ENCODE assay signal across 10 mouse cellular contexts in the genomic region with DNA sequence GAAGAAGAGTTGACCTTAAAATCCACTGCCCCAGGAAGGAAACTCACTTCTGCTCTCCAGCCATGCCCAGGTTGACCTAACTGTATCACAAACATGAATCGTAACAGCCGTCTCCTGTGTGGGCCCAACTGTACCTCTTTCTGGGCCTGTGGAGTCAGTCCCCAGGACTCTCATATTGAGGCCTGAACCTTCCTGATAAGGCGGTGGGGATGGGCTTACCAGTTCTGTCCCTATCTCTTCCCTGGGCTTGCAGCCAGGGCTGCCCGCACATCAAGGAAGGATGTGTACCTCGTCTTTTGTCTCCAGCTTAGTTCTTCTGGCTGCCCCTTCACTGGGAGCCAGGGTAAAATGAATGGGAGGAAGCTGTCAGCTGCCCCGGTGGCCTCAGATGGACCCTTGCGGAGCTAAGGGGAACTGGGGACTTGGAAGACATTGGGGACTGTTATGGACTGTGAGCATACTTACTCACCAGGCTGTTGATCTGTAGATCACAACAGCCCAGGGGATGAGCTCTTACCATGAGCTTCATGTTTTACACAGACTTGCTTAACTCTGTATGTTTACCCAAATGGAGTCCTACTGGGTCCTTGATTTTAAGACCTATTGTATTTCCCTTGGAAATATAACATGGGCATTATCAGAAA. TPM values are rescaled to one million over a fixed set of nuclear protein-coding genes. Genes with fewer than 3 reads are reported as not detected.
DNase-seq lines count a peak whose midpoint lies in the region; ATAC-seq and TF ChIP-seq lines count a peak whose summit lies in the region.
"Had no signal": no experiment of that assay in that cellular context is flagged by ENCODE, and none has a peak within 500 bp of the region (broad histone marks: within the 10 kb centered on the region; RNA-seq: fewer than 3 reads in every experiment).

No protein-coding gene starts in this region.

- intact Hi-C loops in gastrocnemius, adult 2 months (cut with DNase I) = no loop called here

- H3K27me3 ChIP-seq in MEL (ENCODE audit: control insufficient read depth in 1 of 2, insufficient read depth in 2 of 2, low read length in 2 of 2) = no peaks in the 10 kb centered on the region
- H3K27me3 ChIP-seq in liver, embryonic 13.5 days = no peaks in the 10 kb centered on the region
- H3K27me3 ChIP-seq: embryonic facial prominence, embryonic 12.5 days had no signal

- peak; percentile 98 for ATAC-seq in erythroid progenitor cell, adult 5-6 weeks (replicated peaks; ENCODE audit: low FRiP score, poor library complexity, severe bottlenecking)
- peak; percentile 100 for ATAC-seq in liver, embryonic 13.5 days (ENCODE audit: low read depth)

- no peak for TF ChIP-seq RAD21 in MEL (IDR thresholded peaks at IDR 0.05; ENCODE audit: low read depth, low read length)

- peak overlapping the region; percentile 46 for H3K9ac ChIP-seq in MEL (ENCODE audit: control insufficient read depth, low read depth, low read length, poor library complexity, severe bottlenecking)
- H3K9ac ChIP-seq in liver, embryonic 13.5 days = peak overlapping the region; percentile 69
- H3K9ac ChIP-seq: embryonic facial prominence, embryonic 12.5 days had no signal

- H3K36me3 ChIP-seq in MEL (ENCODE audit: control insufficient read depth in 1 of 2, insufficient read depth in 2 of 2, low read length in 2 of 2) = peaks cover 0 to 34% of the 10 kb centered on the region in 2 experiments; a peak in 2 of 4 replicates
- no peaks in the 10 kb centered on the region; the same call in 1 of the 2 replicates for H3K36me3 ChIP-seq in liver, embryonic 13.5 days

- peak overlapping the region; percentile 32; the same call in 1 of the 2 replicates for H3K27ac ChIP-seq in gastrocnemius, adult 2 months
- peak overlapping the region; percentile 96 for H3K27ac ChIP-seq in MEL (ENCODE audit: control insufficient read depth, low read depth, low read length)
- H3K27ac ChIP-seq in liver, embryonic 13.5 days = peak overlapping the region; percentile 96
- H3K27ac ChIP-seq: embryonic facial prominence, embryonic 12.5 days had no signal

- no peak overlapping the region for H3K4me3 ChIP-seq in gastrocnemius, adult 2 months
- H3K4me3 ChIP-seq in MEL (ENCODE audit: control insufficient read depth in 1 of 2, insufficient read depth in 1 of 2, low read depth in 2 of 2, low read length in 2 of 2) = peak overlapping the region in 1 of 2 experiments; percentile 3; a peak in 2 of 4 replicates
- H3K4me3 ChIP-seq in liver, embryonic 13.5 days (replicated peaks) = peak overlapping the region; percentile 38
- H3K4me3 ChIP-seq: embryonic facial prominence, embryonic 12.5 days had no signal

- TF ChIP-seq EP300 in MEL (IDR thresholded peaks at IDR 0.05; ENCODE audit: low read depth in 1 of 2, low read length in 2 of 2) = peak; percentile 99 to 100

- H3K79me2 ChIP-seq in MEL (ENCODE audit: control insufficient read depth, insufficient read depth, low read length, poor library complexity) = no peaks in the 10 kb centered on the region

- no peak for DNase-seq in gastrocnemius, adult 2 months
- no peak for DNase-seq in gastrocnemius, adult 18-20 months (ENCODE audit: low spot score)
- DNase-seq in MEL (ENCODE audit: low read depth, low spot score) = peak; percentile 98
- DNase-seq in liver, embryonic 13.5 days = peak; percentile 84
- no peak for DNase-seq in urinary bladder, postnatal 14 days (ENCODE audit: low spot score)
- DNase-seq in Muller cell, postnatal 12 days (ENCODE audit: inconsistent ontology term) = no peak
- DNase-seq in left cerebral cortex, adult 11 months (ENCODE audit: low spot score) = no peak
- DNase-seq: gastrocnemius, postnatal 14 days had no signal

- TF ChIP-seq POLR2A in MEL (IDR thresholded peaks at IDR 0.05; ENCODE audit: control insufficient read depth in 1 of 2, insufficient read depth in 1 of 2, low read depth in 1 of 2, low read length in 2 of 2, poor library complexity in 1 of 2) = 0 out of 4 replicates have a peak, but pooled peaks have one; percentile 20 to 49

- H3K9me3 ChIP-seq in MEL (replicated peaks; ENCODE audit: insufficient read depth, low read length) = no peaks in the 10 kb centered on the region
- no peaks in the 10 kb centered on the region for H3K9me3 ChIP-seq in liver, embryonic 13.5 days (replicated peaks)

- H3K4me2 ChIP-seq in liver, embryonic 13.5 days = peak overlapping the region; percentile 61
- H3K4me2 ChIP-seq: embryonic facial prominence, embryonic 12.5 days had no signal

- TF ChIP-seq CTCF in gastrocnemius, adult 2 months (IDR thresholded peaks at IDR 0.05) = no peak
- no peak for TF ChIP-seq CTCF in MEL (IDR thresholded peaks at IDR 0.05 in 2 of 3, conservative IDR thresholded peaks at IDR 0.05 in 1 of 3; ENCODE audit: control insufficient read depth in 1 of 3, insufficient read depth in 1 of 3, low read depth in 2 of 3, low read length in 3 of 3, poor library complexity in 1 of 3, severe bottlenecking in 1 of 3)

- H3K4me1 ChIP-seq in MEL (ENCODE audit: control insufficient read depth in 1 of 2, insufficient read depth in 2 of 2, low read length in 2 of 2) = peaks cover 33 to 34% of the 10 kb centered on the region in 2 experiments
- H3K4me1 ChIP-seq in liver, embryonic 13.5 days (replicated peaks) = peaks cover 51% of the 10 kb centered on the region

- 11% methylated on average over 7 of the region's 7 CpGs for WGBS in liver, embryonic 13.5 days (ENCODE audit: insufficient replicate concordance)

TF ChIP-seq in MEL, 35 proteins besides CTCF, POLR2A, EP300 and RAD21 (continues in another document):
- TF ChIP-seq RCOR1 (IDR thresholded peaks at IDR 0.05; ENCODE audit: low read depth, low read length) = peak; percentile 91
- no peak for TF ChIP-seq ZKSCAN1 (IDR thresholded peaks at IDR 0.05; ENCODE audit: low read depth, low read length)
- peak; percentile 99 for TF ChIP-seq TAL1 (IDR thresholded peaks at IDR 0.05; ENCODE audit: low read length)
- no peak for TF ChIP-seq POLR2AphosphoS5 (IDR thresholded peaks at IDR 0.05; ENCODE audit: borderline replicate concordance, low read depth, low read length)
- peak; percentile 11; the same call in 1 of the 2 replicates for TF ChIP-seq BHLHE40 (IDR thresholded peaks at IDR 0.05; ENCODE audit: borderline replicate concordance, low read depth, low read length)
- peak; percentile 81 for TF ChIP-seq SIN3A (IDR thresholded peaks at IDR 0.05; ENCODE audit: low read length)
- peak; percentile 98 for TF ChIP-seq GATA1 (IDR thresholded peaks at IDR 0.05; ENCODE audit: low read depth, low read length)
- 0 out of 2 replicates have a peak, but pooled peaks have one; percentile 62 for TF ChIP-seq JUND (IDR thresholded peaks at IDR 0.05; ENCODE audit: low read depth, low read length)
- TF ChIP-seq MAX (IDR thresholded peaks at IDR 0.05; ENCODE audit: low read length) = 0 out of 2 replicates have a peak, but pooled peaks have one; percentile 6
- TF ChIP-seq ELF1 (IDR thresholded peaks at IDR 0.05; ENCODE audit: low read depth, low read length) = no peak
- TF ChIP-seq NELFE (IDR thresholded peaks at IDR 0.05; ENCODE audit: low read depth, low read length) = no peak
- TF ChIP-seq TBP (IDR thresholded peaks at IDR 0.05; ENCODE audit: low read depth, low read length) = peak; percentile 85
- TF ChIP-seq MEF2A (IDR thresholded peaks at IDR 0.05; ENCODE audit: extremely low read depth, insufficient replicate concordance, low read depth, low read length, poor library complexity, severe bottlenecking) = no peak
- TF ChIP-seq CHD2 (IDR thresholded peaks at IDR 0.05; ENCODE audit: low read length) = peak; percentile 35; the same call in 1 of the 2 replicates
- peak; percentile 56; the same call in 1 of the 2 replicates for TF ChIP-seq POLR2AphosphoS2 (IDR thresholded peaks at IDR 0.05; ENCODE audit: low read length)
- TF ChIP-seq MYB (IDR thresholded peaks at IDR 0.05; ENCODE audit: low read depth, low read length) = peak; percentile 91
- no peak for TF ChIP-seq GABPA (IDR thresholded peaks at IDR 0.05; ENCODE audit: low read depth, low read length)
- no peak for TF ChIP-seq SMC3 (IDR thresholded peaks at IDR 0.05; ENCODE audit: low read depth, low read length)
- TF ChIP-seq NRF1 (IDR thresholded peaks at IDR 0.05; ENCODE audit: insufficient read depth, low read depth, low read length, poor library complexity, severe bottlenecking) = no peak
- no peak for TF ChIP-seq ZMIZ1 (IDR thresholded peaks at IDR 0.05; ENCODE audit: low read depth, low read length)
- TF ChIP-seq ETS1 (IDR thresholded peaks at IDR 0.05; ENCODE audit: low read depth, low read length) = peak; percentile 91
- TF ChIP-seq USF1 (IDR thresholded peaks at IDR 0.05; ENCODE audit: low read depth, low read length) = no peak
- no peak for TF ChIP-seq E2F4 (IDR thresholded peaks at IDR 0.05; ENCODE audit: borderline replicate concordance, low read depth, low read length)
- no peak for TF ChIP-seq USF2 (IDR thresholded peaks at IDR 0.05; ENCODE audit: borderline replicate concordance in 1 of 2, insufficient read depth in 1 of 2, low read depth in 1 of 2, low read length in 2 of 2)
- TF ChIP-seq TCF12 (IDR thresholded peaks at IDR 0.05; ENCODE audit: low read depth, low read length) = peak; percentile 99
- TF ChIP-seq MAFK (IDR thresholded peaks at IDR 0.05; ENCODE audit: borderline replicate concordance, low read depth, low read length) = peak; percentile 43; the same call in 1 of the 2 replicates

RNA-seq across cellular contexts. Expression of a gene that starts 22.1 kb away (rescaled TPM):
- total RNA-seq in gastrocnemius, adult 2 months (2021) = 1 to 10 TPM; 3.0 to 3.7 TPM
- 1 to 10 TPM; 1.9 to 4.1 TPM for total RNA-seq in gastrocnemius, adult 18-20 months (2021)
- total RNA-seq in MEL (2012; rRNA removed) = 0.12 and 0.16 TPM in 2 replicates
- polyA plus RNA-seq in MEL (2012; ENCODE audit: insufficient read depth in 1 of 2, insufficient read length in 2 of 2, low read depth in 1 of 2, low replicate concordance in 2 of 2, missing spikeins in 1 of 2) = under 1 TPM in 1 of 2 experiments, not detected in 1; 0.19 TPM
- 1.7 and 4.7 TPM in 2 replicates for total RNA-seq in erythroid progenitor cell, adult 5-6 weeks (2015; ENCODE audit: low replicate concordance)
- 2.4 and 4.1 TPM in 2 replicates for total RNA-seq in erythroid progenitor cell, adult 5-6 weeks (2017; ENCODE audit: low replicate concordance)
- 1.1 and 1.6 TPM in 2 replicates for polyA plus RNA-seq in liver, embryonic 13.5 days (2015; fragmentation: Nextera tagmentation; extraction: Ambion mirVana)

RNA-seq across cellular contexts. Expression of a gene that starts 25.7 kb away (rescaled TPM):
- total RNA-seq in gastrocnemius, adult 2 months (2021) = under 1 TPM; 0.64 to 0.99 TPM
- under 1 TPM; 0.48 to 0.50 TPM for total RNA-seq in gastrocnemius, adult 18-20 months (2021)
- 3.9 and 6.8 TPM in 2 replicates for total RNA-seq in MEL (2012; rRNA removed)
- polyA plus RNA-seq in MEL (2012; ENCODE audit: insufficient read depth in 1 of 2, insufficient read length in 2 of 2, low read depth in 1 of 2, low replicate concordance in 2 of 2, missing spikeins in 1 of 2) = 1 to 10 TPM in 1 of 2 experiments, not detected in 1; 4.1 TPM
- 1.7 and 8.3 TPM in 2 replicates for total RNA-seq in erythroid progenitor cell, adult 5-6 weeks (2015; ENCODE audit: low replicate concordance)
- not detected in 2 replicates for total RNA-seq in erythroid progenitor cell, adult 5-6 weeks (2017; ENCODE audit: low replicate concordance)
- 3.0 and 3.3 TPM in 2 replicates for polyA plus RNA-seq in liver, embryonic 13.5 days (2015; fragmentation: Nextera tagmentation; extraction: Ambion mirVana)

Comparison
In these comparisons a context has a peak if more than half of its experiments do, and no peak if none do; other contexts are left out.
1. DNase-seq: peak in MEL (single experiment) and liver, embryonic 13.5 days (single experiment); none in gastrocnemius, adult 2 months (single experiment), gastrocnemius, adult 18-20 months (single experiment), urinary bladder, postnatal 14 days (single experiment), Muller cell, postnatal 12 days (single experiment) and left cerebral cortex, adult 11 months (single experiment).
2. H3K27ac ChIP-seq: peak in every context shown above with its lines; median percentile 96 in MEL; 96 in liver, embryonic 13.5 days; 32 in gastrocnemius, adult 2 months.